Mouse (Mus musculus): ENCODE results near the gene Syn3. TPM values are rescaled to one million over a fixed set of nuclear protein-coding genes. Genes with fewer than 3 reads are reported as not detected.

The Syn3 gene
- polyA plus RNA-seq, 1 experiment from 2014 or later = 2.1 TPM

- no peak for ATAC-seq
Observed at GRCm38 (mm10) chr10:86272826-86273225, 225.9 kb downstream of the Syn3 start.

GRCm38 (mm10) chr10:86270254-86270653 lies 228.4 kb downstream of the Syn3 start:
- Histone ChIP-seq H3K27me3 (replicated peaks) (no peaks in the 10 kb centered on the region), H3K9ac (no peak overlapping the region), H3K9me3 (no peaks in the 10 kb centered on the region), H3K4me1 (replicated peaks) (no peaks in the 10 kb centered on the region), H3K27ac (no peak overlapping the region), H3K4me2 (replicated peaks) (no peak overlapping the region), H3K4me3 (replicated peaks) (no peak overlapping the region), H3K36me3 (no peaks in the 10 kb centered on the region)
- ATAC-seq = no peak
- WGBS = 33% methylated on average over 3 of the region's 3 CpGs

More at GRCm38 (mm10) chr10:86272826-86273225, 225.9 kb downstream of the Syn3 start:
- Histone ChIP-seq H3K4me2 (replicated peaks) (no peak overlapping the region), H3K36me3 (no peaks in the 10 kb centered on the region), H3K9me3 (no peaks in the 10 kb centered on the region), H3K4me3 (replicated peaks) (no peak overlapping the region), H3K9ac (no peak overlapping the region), H3K4me1 (replicated peaks) (no peaks in the 10 kb centered on the region), H3K27ac (no peak overlapping the region), H3K27me3 (replicated peaks) (no peaks in the 10 kb centered on the region)
- 85% methylated on average over 3 of the region's 3 CpGs for WGBS

GRCm38 (mm10) chr10:86264618-86265017 lies 234.1 kb downstream of the Syn3 start:
- H3K36me3 ChIP-seq = no peaks in the 10 kb centered on the region
- no peak overlapping the region for H3K4me2 ChIP-seq (replicated peaks)
- no peak overlapping the region for H3K27ac ChIP-seq
- 74% methylated on average over 9 of the region's 9 CpGs for WGBS
- H3K4me3 ChIP-seq (replicated peaks) = no peak overlapping the region
- no peaks in the 10 kb centered on the region for H3K27me3 ChIP-seq (replicated peaks)
- no peak for ATAC-seq
- no peak overlapping the region for H3K9ac ChIP-seq
- no peaks in the 10 kb centered on the region for H3K9me3 ChIP-seq
- no peaks in the 10 kb centered on the region for H3K4me1 ChIP-seq (replicated peaks)

- no peaks in the 10 kb centered on the region for H3K27me3 ChIP-seq (replicated peaks)
- H3K4me3 ChIP-seq (replicated peaks) = no peak overlapping the region
- H3K9me3 ChIP-seq = no peaks in the 10 kb centered on the region
- ATAC-seq = no peak
- WGBS = 80% methylated on average over 2 of the region's 2 CpGs
- no peaks in the 10 kb centered on the region for H3K36me3 ChIP-seq
- no peaks in the 10 kb centered on the region for H3K4me1 ChIP-seq (replicated peaks)
- H3K27ac ChIP-seq = no peak overlapping the region
- no peak overlapping the region for H3K9ac ChIP-seq
- H3K4me2 ChIP-seq (replicated peaks) = no peak overlapping the region
Observed at GRCm38 (mm10) chr10:86261725-86262124, 237.0 kb downstream of the Syn3 start.

GRCm38 (mm10) chr10:86258992-86259391 lies 239.7 kb downstream of the Syn3 start:
- H3K9ac ChIP-seq = no peak overlapping the region
- no peaks in the 10 kb centered on the region for H3K27me3 ChIP-seq (replicated peaks)
- WGBS = 82% methylated on average over 3 of the region's 3 CpGs
- H3K4me1 ChIP-seq (replicated peaks) = no peaks in the 10 kb centered on the region
- ATAC-seq = no peak
- H3K36me3 ChIP-seq = no peaks in the 10 kb centered on the region
- no peaks in the 10 kb centered on the region for H3K9me3 ChIP-seq
- H3K4me3 ChIP-seq (replicated peaks) = no peak overlapping the region
- no peak overlapping the region for H3K4me2 ChIP-seq (replicated peaks)
- no peak overlapping the region for H3K27ac ChIP-seq

GRCm38 (mm10) chr10:86258046-86258445 lies 240.7 kb downstream of the Syn3 start:
- Histone ChIP-seq H3K27me3 (replicated peaks) (no peaks in the 10 kb centered on the region), H3K4me3 (replicated peaks) (no peak overlapping the region), H3K4me2 (replicated peaks) (no peak overlapping the region), H3K4me1 (replicated peaks) (no peaks in the 10 kb centered on the region), H3K36me3 (no peaks in the 10 kb centered on the region), H3K9ac (no peak overlapping the region), H3K27ac (no peak overlapping the region), H3K9me3 (no peaks in the 10 kb centered on the region)
- WGBS = 73% methylated on average over 4 of the region's 4 CpGs
- ATAC-seq = no peak

GRCm38 (mm10) chr10:86257045-86257444 lies 241.7 kb downstream of the Syn3 start:
- 73% methylated on average over 3 of the region's 3 CpGs for WGBS
- Histone ChIP-seq H3K27me3 (replicated peaks) (no peaks in the 10 kb centered on the region), H3K4me3 (replicated peaks) (no peak overlapping the region), H3K4me2 (replicated peaks) (no peak overlapping the region), H3K27ac (no peak overlapping the region), H3K36me3 (no peaks in the 10 kb centered on the region), H3K9me3 (no peaks in the 10 kb centered on the region), H3K4me1 (replicated peaks) (no peaks in the 10 kb centered on the region), H3K9ac (no peak overlapping the region)
- no peak for ATAC-seq

- Histone ChIP-seq H3K36me3 (no peaks in the 10 kb centered on the region), H3K9me3 (no peaks in the 10 kb centered on the region), H3K4me1 (replicated peaks) (no peaks in the 10 kb centered on the region), H3K9ac (no peak overlapping the region), H3K27me3 (replicated peaks) (no peaks in the 10 kb centered on the region), H3K27ac (no peak overlapping the region), H3K4me2 (replicated peaks) (no peak overlapping the region), H3K4me3 (replicated peaks) (no peak overlapping the region)
- WGBS = 54% methylated on average over 4 of the region's 4 CpGs
- ATAC-seq = no peak
Observed at GRCm38 (mm10) chr10:86256221-86256620, 242.5 kb downstream of the Syn3 start.

- H3K4me3 ChIP-seq (replicated peaks) = no peak overlapping the region
- no peak overlapping the region for H3K4me2 ChIP-seq (replicated peaks)
- no peak overlapping the region for H3K9ac ChIP-seq
- H3K27ac ChIP-seq = no peak overlapping the region
- no peak for ATAC-seq
- WGBS = 70% methylated on average over 7 of the region's 7 CpGs
- H3K9me3 ChIP-seq = no peaks in the 10 kb centered on the region
- H3K4me1 ChIP-seq (replicated peaks) = no peaks in the 10 kb centered on the region
- no peaks in the 10 kb centered on the region for H3K36me3 ChIP-seq
- H3K27me3 ChIP-seq (replicated peaks) = no peaks in the 10 kb centered on the region
Observed at GRCm38 (mm10) chr10:86250149-86250922, 248.4 kb downstream of the Syn3 start.

- no peak for ATAC-seq
- H3K36me3 ChIP-seq = no peaks in the 10 kb centered on the region
- no peaks in the 10 kb centered on the region for H3K4me1 ChIP-seq (replicated peaks)
- H3K27me3 ChIP-seq (replicated peaks) = no peaks in the 10 kb centered on the region
- H3K27ac ChIP-seq = no peak overlapping the region
- WGBS = 79% methylated on average over 1 of the region's 1 CpGs
- no peak overlapping the region for H3K4me3 ChIP-seq (replicated peaks)
- no peak overlapping the region for H3K9ac ChIP-seq
- no peaks in the 10 kb centered on the region for H3K9me3 ChIP-seq
- H3K4me2 ChIP-seq (replicated peaks) = no peak overlapping the region
Observed at GRCm38 (mm10) chr10:86249283-86249682, 249.4 kb downstream of the Syn3 start.

GRCm38 (mm10) chr10:86248807-86249206 lies 249.9 kb downstream of the Syn3 start:
- Histone ChIP-seq H3K27me3 (replicated peaks) (no peaks in the 10 kb centered on the region), H3K27ac (no peak overlapping the region), H3K4me2 (replicated peaks) (no peak overlapping the region), H3K36me3 (no peaks in the 10 kb centered on the region), H3K9ac (no peak overlapping the region), H3K4me3 (replicated peaks) (no peak overlapping the region), H3K4me1 (replicated peaks) (no peaks in the 10 kb centered on the region), H3K9me3 (no peaks in the 10 kb centered on the region)
- no peak for ATAC-seq
- WGBS = 88% methylated on average over 3 of the region's 3 CpGs

GRCm38 (mm10) chr10:86248131-86248740 lies 250.5 kb downstream of the Syn3 start:
- ATAC-seq = no peak
- no peak overlapping the region for H3K4me2 ChIP-seq (replicated peaks)
- no peak overlapping the region for H3K9ac ChIP-seq
- no peaks in the 10 kb centered on the region for H3K9me3 ChIP-seq
- no peak overlapping the region for H3K27ac ChIP-seq
- H3K36me3 ChIP-seq = no peaks in the 10 kb centered on the region
- H3K4me3 ChIP-seq (replicated peaks) = no peak overlapping the region
- no peaks in the 10 kb centered on the region for H3K27me3 ChIP-seq (replicated peaks)
- 89% methylated on average over 10 of the region's 10 CpGs for WGBS
- H3K4me1 ChIP-seq (replicated peaks) = no peaks in the 10 kb centered on the region

- no peak overlapping the region for H3K9ac ChIP-seq
- no peaks in the 10 kb centered on the region for H3K9me3 ChIP-seq
- ATAC-seq = no peak
- H3K4me1 ChIP-seq (replicated peaks) = no peaks in the 10 kb centered on the region
- no peak overlapping the region for H3K4me2 ChIP-seq (replicated peaks)
- no peaks in the 10 kb centered on the region for H3K27me3 ChIP-seq (replicated peaks)
- H3K4me3 ChIP-seq (replicated peaks) = no peak overlapping the region
- WGBS = 81% methylated on average over 7 of the region's 7 CpGs
- H3K27ac ChIP-seq = no peak overlapping the region
- no peaks in the 10 kb centered on the region for H3K36me3 ChIP-seq
Observed at GRCm38 (mm10) chr10:86245396-86245795, 253.3 kb downstream of the Syn3 start.
